Mouse (Mus musculus) neural tube, embryonic 13.5 days (tissue): ENCODE measurements around the gene Rnf208. TPM values are rescaled to one million over a fixed set of nuclear protein-coding genes. Genes with fewer than 3 reads are reported as not detected.

ENCODE experiments used
- ATAC-seq: fragments of 200-750 bp; cut with Nextera tagmentation; 2 replicates; pipeline ENCODE4 v1.8.0; 2017; ENCODE audit warnings: low read depth, mild to moderate bottlenecking, moderate TSS enrichment, moderate library complexity
- H3K27ac ChIP-seq: fragments of 300-500 bp; sonication (generic); replicated peaks from 2 replicates; pipeline ENCODE4 v1.5.1; 2015; ENCODE audit warnings: moderate library complexity, mild to moderate bottlenecking, inconsistent platforms
- H3K27me3 ChIP-seq: fragments of 300-500 bp; sonication (generic); 2 replicates; pipeline ENCODE4 v1.6.1; 2015; ENCODE audit warnings: mild to moderate bottlenecking, inconsistent platforms
- H3K36me3 ChIP-seq: fragments of 300-500 bp; sonication (generic); 2 replicates; pipeline ENCODE4 v1.6.1; 2015; ENCODE audit warnings: mild to moderate bottlenecking, inconsistent platforms
- H3K4me1 ChIP-seq: fragments of 300-500 bp; sonication (generic); replicated peaks from 2 replicates; pipeline ENCODE4 v1.6.1; 2015; ENCODE audit warnings: inconsistent platforms
- H3K4me2 ChIP-seq: fragments of 300-500 bp; sonication (generic); 2 replicates; pipeline ENCODE4 v1.6.1; 2015; ENCODE audit warnings: inconsistent platforms, mild to moderate bottlenecking, moderate library complexity
- H3K4me3 ChIP-seq: fragments of 300-500 bp; sonication (generic); 2 replicates; pipeline ENCODE4 v1.5.1; 2015; ENCODE audit warnings: mild to moderate bottlenecking, inconsistent platforms
- H3K9ac ChIP-seq: fragments of 300-500 bp; sonication (generic); 2 replicates; pipeline ENCODE4 v1.6.1; 2015; ENCODE audit warnings: moderate library complexity, mild to moderate bottlenecking, inconsistent platforms
- H3K9me3 ChIP-seq: fragments of 300-500 bp; sonication (generic); 2 replicates; pipeline ENCODE4 v1.6.1; 2016; ENCODE audit warnings: inconsistent platforms
- WGBS: fragments of 180-500 bp; shearing (Covaris S2); methylation state at CpG from one replicate; pipeline ENCODE4 v1.1.7; 2015; 5-methylcytosine and 5-hydroxymethylcytosine counted together
- polyA plus RNA-seq: library from polyadenylated mRNA; unstranded; fragments of >200 nt; fragmentation: Nextera tagmentation; extraction: Ambion mirVana; gene quantifications from 2 replicates; pipeline ENCODE4 v1.2.1, GENCODE M21; 2015

Rnf208 gene
- polyA plus RNA-seq, 1 experiment from 2014 or later = 91.6 TPM

DNA sequence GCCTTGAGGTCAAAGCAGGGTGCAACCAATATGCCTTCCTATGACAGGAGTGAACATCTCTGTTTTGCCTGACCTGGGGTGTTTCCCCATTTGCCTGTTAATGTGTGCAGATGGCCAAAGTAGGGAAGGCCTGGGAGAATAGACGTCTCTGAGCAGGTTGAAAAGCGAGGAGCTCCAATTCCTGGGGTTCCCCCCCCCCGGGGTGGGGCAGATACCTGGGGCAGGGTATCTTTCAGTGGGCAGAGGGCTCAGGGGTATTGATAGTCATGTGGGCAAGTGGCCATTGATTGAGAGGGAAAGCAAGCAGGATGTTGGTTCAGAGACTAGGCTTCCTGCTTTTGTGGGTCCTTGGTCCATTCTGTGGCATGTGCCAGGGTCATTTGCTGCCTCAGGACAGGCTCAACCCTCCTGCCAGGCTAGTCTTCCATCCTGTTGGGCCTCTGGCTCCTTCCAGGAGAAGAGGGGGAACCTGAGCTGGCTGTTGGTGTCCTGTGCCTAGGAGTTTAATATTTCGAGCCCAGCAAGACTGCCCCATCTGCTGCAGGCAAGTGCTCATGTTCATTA lies 25.8 kb downstream of the Rnf208 start:
- H3K36me3 ChIP-seq = peaks cover 34% of the 10 kb centered on the region
- H3K9me3 ChIP-seq = no peaks in the 10 kb centered on the region
- WGBS = 79% methylated on average over 4 of the region's 4 CpGs
- ATAC-seq = no peak
- H3K27ac ChIP-seq = peak overlapping the region; percentile 83
- H3K4me3 ChIP-seq = no peak overlapping the region
- H3K4me1 ChIP-seq = peaks cover 73% of the 10 kb centered on the region
- H3K27me3 ChIP-seq = peaks cover 13% of the 10 kb centered on the region
- 0 out of 2 replicates have a peak overlapping the region, but pooled peaks have one; percentile 69 for H3K9ac ChIP-seq
- H3K4me2 ChIP-seq = peak overlapping the region; percentile 94

- Histone ChIP-seq H3K36me3 (peaks cover 71% of the 10 kb centered on the region), H3K4me1 (peaks cover 56% of the 10 kb centered on the region)
- peak; percentile 94 for ATAC-seq
These were observed 29.9 kb downstream of the Rnf208 start, which contains the start of the genes Ssna1 and Anapc2 for GRCm38 (mm10) chr2:25271827-25272511. Gene Ssna1 (minus strand): TSS chr2:25272438. Gene Anapc2 (plus strand): TSS chr2:25272478.

GRCm38 (mm10) chr2:25272515-25272914 lies 30.5 kb downstream of the Rnf208 start:
- Histone ChIP-seq H3K27me3 (no peaks in the 10 kb centered on the region), H3K36me3 (peaks cover 77% of the 10 kb centered on the region), H3K9me3 (no peaks in the 10 kb centered on the region), H3K4me2 (peak overlapping the region; percentile 94), H3K27ac (peak overlapping the region; percentile 84), H3K9ac (peak overlapping the region; percentile 94), H3K4me3 (peak overlapping the region; percentile 94), H3K4me1 (peaks cover 51% of the 10 kb centered on the region)
- ATAC-seq = peak; percentile 77
- 2% methylated on average over 24 of the region's 29 CpGs for WGBS

More at GRCm38 (mm10) chr2:25271827-25272511, 29.9 kb downstream of the Rnf208 start, which contains the start of the genes Ssna1 and Anapc2:
- H3K4me2 ChIP-seq = peak within 1 kb of the TSS; percentile 94
- under 1% methylated on average over 55 of the region's 55 CpGs for WGBS
- H3K9me3 ChIP-seq = no peaks in the 10 kb centered on the region
- peak within 1 kb of the TSS; percentile 94 for H3K9ac ChIP-seq
- peak within 1 kb of the TSS; percentile 84 for H3K27ac ChIP-seq
- no peaks in the 10 kb centered on the region for H3K27me3 ChIP-seq
- H3K4me3 ChIP-seq = peak within 1 kb of the TSS; percentile 94

- no peak for ATAC-seq
- H3K27ac ChIP-seq = peak overlapping the region; percentile 84; the same call in 1 of the 2 replicates
- H3K4me2 ChIP-seq = peak overlapping the region; percentile 94
- no peaks in the 10 kb centered on the region for H3K27me3 ChIP-seq
- peaks cover 82% of the 10 kb centered on the region for H3K36me3 ChIP-seq
- no peaks in the 10 kb centered on the region for H3K9me3 ChIP-seq
- WGBS = 37% methylated on average over 16 of the region's 16 CpGs
- H3K9ac ChIP-seq = peak overlapping the region; percentile 94
- H3K4me3 ChIP-seq = peak overlapping the region; percentile 94
- peaks cover 46% of the 10 kb centered on the region for H3K4me1 ChIP-seq
These were observed 31.0 kb downstream of the Rnf208 start for GRCm38 (mm10) chr2:25273010-25273409.

DNA sequence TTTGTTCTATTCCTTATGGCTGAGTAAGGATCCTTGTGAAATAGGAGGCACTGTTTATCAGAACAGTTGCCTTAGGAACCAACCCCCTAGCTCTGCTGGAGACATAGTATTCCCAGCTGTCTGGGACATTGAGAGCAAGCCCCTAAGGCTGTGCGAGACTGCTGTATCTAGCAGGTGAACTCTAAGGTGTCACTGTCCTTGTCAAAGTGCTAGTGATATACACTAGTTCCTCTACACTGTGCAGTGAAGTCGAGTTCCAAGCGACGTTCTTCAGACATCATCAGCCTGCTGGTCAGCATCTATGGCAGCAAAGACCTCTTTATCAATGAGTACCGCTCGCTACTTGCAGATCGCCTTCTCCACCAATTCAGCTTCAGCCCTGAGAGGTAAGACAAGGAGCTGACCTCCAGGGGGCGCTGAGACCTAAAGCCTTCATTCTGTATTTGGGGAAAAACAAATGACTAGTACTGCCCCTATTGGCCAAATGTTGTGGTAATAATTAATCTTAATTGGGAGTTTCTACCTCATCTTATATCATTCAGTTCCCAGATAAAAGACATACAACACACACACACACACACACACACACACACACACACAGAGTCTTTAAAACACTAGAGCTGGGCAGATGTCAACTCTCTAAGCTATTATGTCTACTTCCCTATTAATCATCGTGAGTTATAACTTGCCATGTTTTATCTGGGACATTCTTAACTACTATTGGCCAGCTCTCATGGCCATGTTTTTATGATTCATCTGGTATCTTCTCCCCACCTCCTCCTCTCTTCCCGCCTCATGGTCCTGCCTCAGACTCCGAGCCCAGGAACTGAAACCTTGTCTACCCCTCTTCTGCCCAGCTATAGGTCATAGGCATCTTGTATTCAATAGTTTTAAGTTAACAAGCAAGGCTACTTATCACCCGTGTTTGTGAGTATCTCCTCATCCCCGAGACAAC lies 37.1 kb downstream of the Rnf208 start:
- no peaks in the 10 kb centered on the region for H3K27me3 ChIP-seq
- H3K4me1 ChIP-seq = peaks cover 9% of the 10 kb centered on the region
- H3K9ac ChIP-seq = no peak overlapping the region
- no peak overlapping the region for H3K4me3 ChIP-seq
- ATAC-seq = 0 out of 2 replicates have a peak, but pooled peaks have one; percentile 34
- 63% methylated on average over 13 of the region's 13 CpGs for WGBS
- no peak overlapping the region for H3K4me2 ChIP-seq
- H3K9me3 ChIP-seq = no peaks in the 10 kb centered on the region
- H3K36me3 ChIP-seq = peaks cover 97% of the 10 kb centered on the region
- no peak overlapping the region for H3K27ac ChIP-seq

- Histone ChIP-seq H3K36me3 (peaks cover 55% of the 10 kb centered on the region), H3K4me1 (peaks cover 19% of the 10 kb centered on the region), H3K9me3 (no peaks in the 10 kb centered on the region), H3K9ac (no peak overlapping the region), H3K4me2 (no peak overlapping the region), H3K27ac (no peak overlapping the region), H3K4me3 (no peak overlapping the region), H3K27me3 (peaks cover 30% of the 10 kb centered on the region)
- no peak for ATAC-seq
- WGBS = 90% methylated on average over 2 of the region's 2 CpGs
These were observed 43.5 kb downstream of the Rnf208 start for GRCm38 (mm10) chr2:25285551-25285950.

GRCm38 (mm10) chr2:25286314-25286713 lies 44.3 kb downstream of the Rnf208 start:
- ATAC-seq = no peak
- peaks cover 37% of the 10 kb centered on the region for H3K27me3 ChIP-seq
- H3K27ac ChIP-seq = no peak overlapping the region
- H3K9me3 ChIP-seq = no peaks in the 10 kb centered on the region
- peaks cover 48% of the 10 kb centered on the region for H3K36me3 ChIP-seq
- no peak overlapping the region for H3K4me2 ChIP-seq
- peaks cover 27% of the 10 kb centered on the region for H3K4me1 ChIP-seq
- WGBS = 81% methylated on average over 1 of the region's 1 CpGs
- no peak overlapping the region for H3K9ac ChIP-seq
- H3K4me3 ChIP-seq = no peak overlapping the region

GRCm38 (mm10) chr2:25286837-25287636 lies 45.0 kb downstream of the Rnf208 start:
- 59% methylated on average over 7 of the region's 7 CpGs for WGBS
- Histone ChIP-seq H3K4me1 (peaks cover 33% of the 10 kb centered on the region), H3K4me2 (no peak overlapping the region), H3K27ac (no peak overlapping the region), H3K4me3 (no peak overlapping the region), H3K9me3 (no peaks in the 10 kb centered on the region), H3K36me3 (peaks cover 43% of the 10 kb centered on the region), H3K9ac (no peak overlapping the region), H3K27me3 (peaks cover 44% of the 10 kb centered on the region)
- ATAC-seq = no peak

GRCm38 (mm10) chr2:25287927-25288649 lies 46.0 kb downstream of the Rnf208 start, which contains the start of gene Tmem210:
Gene Tmem210 (plus strand): TSS chr2:25288145.
- 79% methylated on average over 6 of the region's 6 CpGs for WGBS
- Histone ChIP-seq H3K4me1 (peaks cover 39% of the 10 kb centered on the region), H3K4me3 (no peak within 1 kb of the TSS), H3K27ac (no peak within 1 kb of the TSS), H3K9me3 (no peaks in the 10 kb centered on the region), H3K4me2 (no peak within 1 kb of the TSS), H3K27me3 (peaks cover 55% of the 10 kb centered on the region), H3K36me3 (peaks cover 33% of the 10 kb centered on the region), H3K9ac (no peak within 1 kb of the TSS)
- no peak for ATAC-seq

DNA sequence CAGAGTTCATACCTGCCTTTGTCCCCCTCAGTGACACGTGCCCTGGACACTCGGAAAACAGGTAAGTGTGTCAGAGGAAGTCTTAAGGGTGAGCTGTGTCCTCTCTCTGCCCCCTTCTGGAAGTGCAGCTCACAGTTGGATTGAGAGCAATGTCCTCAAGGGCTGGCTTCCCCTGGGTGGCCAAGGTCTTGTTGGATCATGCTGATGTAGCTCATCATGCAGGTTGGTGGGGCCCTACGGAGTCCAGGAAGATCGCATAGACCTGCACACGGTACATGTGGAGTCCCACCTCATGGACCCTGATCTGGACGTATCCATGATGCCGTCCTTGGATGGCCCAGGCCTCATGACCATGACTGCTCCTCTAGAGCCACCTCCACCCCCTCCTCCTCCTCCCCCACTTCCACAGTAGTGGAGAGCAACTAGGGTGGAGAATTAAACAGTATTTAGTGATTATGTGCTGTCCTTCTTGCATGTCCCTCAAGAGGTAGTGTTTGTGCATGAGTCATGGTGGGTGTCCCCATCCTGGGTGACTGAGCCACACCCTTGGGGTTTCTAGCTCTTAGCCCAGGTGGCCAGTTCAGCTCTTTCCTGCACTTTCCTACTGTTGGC lies 46.8 kb downstream of the Rnf208 start:
- Histone ChIP-seq H3K4me1 (peaks cover 39% of the 10 kb centered on the region), H3K4me3 (no peak overlapping the region), H3K9me3 (no peaks in the 10 kb centered on the region), H3K36me3 (peaks cover 25% of the 10 kb centered on the region), H3K9ac (no peak overlapping the region), H3K27ac (no peak overlapping the region), H3K4me2 (no peak overlapping the region), H3K27me3 (peaks cover 62% of the 10 kb centered on the region)
- WGBS = 87% methylated on average over 7 of the region's 7 CpGs
- ATAC-seq = no peak
